Mouse (Mus musculus) cortical plate, adult 2 months (tissue): ENCODE measurements around the gene Asap2. TPM values are rescaled to one million over a fixed set of nuclear protein-coding genes. Genes with fewer than 3 reads are reported as not detected.

Source experiments
- H3K27ac ChIP-seq: fragments of 200-500 bp; 2 replicates; pipeline ENCODE4 v1.5.1; 2012; ENCODE audit warnings: low read length, control low read depth, inconsistent platforms; ENCODE audit not compliant: insufficient read depth
- H3K4me1 ChIP-seq: fragments of 200-500 bp; 2 replicates; pipeline ENCODE4 v1.6.1; 2011; ENCODE audit warnings: low read length; ENCODE audit not compliant: control insufficient read depth, insufficient read depth
- H3K4me3 ChIP-seq: fragments of 200-500 bp; 2 replicates; pipeline ENCODE4 v1.5.1; 2011; ENCODE audit warnings: mild to moderate bottlenecking, low read length, control low read depth; ENCODE audit not compliant: insufficient read depth
- CTCF ChIP-seq: fragments of 200-500 bp; IDR thresholded peaks from 2 replicates; pipeline ENCODE4 v1.5.1; 2011; ENCODE audit warnings: mild to moderate bottlenecking, control low read depth, low read length; ENCODE audit not compliant: insufficient read depth; ENCODE audit errors: extremely low read depth
- POLR2A ChIP-seq: fragments of 200-500 bp; IDR thresholded peaks from 2 replicates; pipeline ENCODE4 v1.6.1; 2011; ENCODE audit warnings: mild to moderate bottlenecking, low read length, control low read depth; ENCODE audit not compliant: insufficient read depth; ENCODE audit errors: extremely low read depth
- polyA plus RNA-seq: library from polyadenylated mRNA; depleted of rRNA; stranded (reverse); fragments of >200 nt; gene quantifications from 2 replicates; pipeline ENCODE4 v1.2.3, GENCODE M21; 2012

Asap2 gene
- polyA plus RNA-seq, 1 experiment, result 27.0 TPM

DNA sequence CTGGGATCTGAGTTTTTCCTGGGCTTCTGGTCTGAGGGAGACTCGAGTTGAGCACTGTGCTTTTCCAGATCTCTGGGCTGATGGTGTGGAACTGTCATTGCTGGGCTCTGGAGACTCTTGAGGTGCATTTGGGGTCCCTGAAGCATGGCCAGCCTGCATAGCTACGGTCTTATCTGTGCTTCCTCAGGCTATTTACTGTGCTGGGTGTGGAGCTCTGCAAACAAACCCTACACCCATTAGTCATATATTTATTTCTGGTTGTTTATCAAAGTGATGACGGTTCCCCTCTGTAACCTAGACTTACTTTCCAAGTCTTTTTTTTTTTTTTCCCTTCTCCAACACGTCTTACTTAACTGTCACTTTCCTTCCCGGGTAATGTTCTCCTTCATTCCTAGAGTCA is 154.3 kb downstream of the Asap2 start:
- H3K4me3 ChIP-seq, result no peak overlapping the region

DNA sequence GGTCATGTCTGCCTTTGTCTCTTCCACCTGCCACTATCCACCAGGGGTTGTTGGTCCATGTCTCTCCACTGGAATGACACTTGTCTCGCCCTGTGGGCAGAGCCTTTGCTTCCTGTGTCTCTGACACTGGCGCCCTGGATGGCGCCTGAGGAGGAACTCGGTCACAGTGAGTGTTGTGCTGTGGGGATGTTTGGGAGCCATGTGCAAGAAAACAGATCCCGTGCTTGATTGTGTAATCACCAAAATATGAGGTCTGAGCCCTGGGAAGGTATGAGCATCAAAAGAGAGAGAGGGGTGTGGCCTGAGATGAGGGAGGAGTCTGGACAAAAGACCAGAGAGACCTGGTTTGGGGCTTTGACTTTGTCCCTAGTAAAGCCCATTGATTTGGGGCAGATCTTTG is 154.8 kb downstream of the Asap2 start:
- TF ChIP-seq CTCF (no peak), POLR2A (no peak)

More for the DNA sequence above, 154.3 kb downstream of the Asap2 start:
- Histone ChIP-seq H3K27ac (no peak overlapping the region), H3K4me1 (peaks cover 6% of the 10 kb centered on the region)
- no peak for TF ChIP-seq CTCF
- no peak for TF ChIP-seq POLR2A

DNA sequence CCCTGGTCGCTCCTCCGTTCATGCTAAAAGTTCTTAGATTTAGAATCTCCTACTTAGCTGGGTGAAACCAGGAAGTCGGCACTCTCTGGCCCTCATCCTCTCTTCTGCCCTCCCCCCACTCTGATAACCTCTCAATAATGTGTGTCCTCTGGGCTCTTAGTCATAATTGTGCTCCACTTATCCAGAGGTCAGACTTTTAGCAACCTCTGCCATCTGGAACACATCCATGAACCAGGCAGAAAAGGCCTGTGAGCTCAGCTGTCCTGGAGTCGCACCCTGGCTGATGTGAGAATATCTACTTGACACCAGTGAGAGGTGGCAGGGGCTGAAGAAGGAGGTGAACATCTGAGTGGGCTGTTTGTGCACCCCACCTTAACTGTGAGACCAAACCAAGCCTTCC is 156.6 kb downstream of the Asap2 start:
- Histone ChIP-seq H3K4me1 (no peaks in the 10 kb centered on the region; the same call in 1 of the 2 replicates), H3K4me3 (no peak overlapping the region), H3K27ac (no peak overlapping the region)
- TF ChIP-seq POLR2A, result no peak
- no peak for TF ChIP-seq CTCF

More for the DNA sequence above, 154.8 kb downstream of the Asap2 start:
- no peak overlapping the region for H3K27ac ChIP-seq
- peaks cover 5% of the 10 kb centered on the region for H3K4me1 ChIP-seq
- no peak overlapping the region for H3K4me3 ChIP-seq

- Histone ChIP-seq H3K4me3 (no peak overlapping the region), H3K4me1 (peaks cover 8% of the 10 kb centered on the region), H3K27ac (0 out of 2 replicates have a peak overlapping the region, but pooled peaks have one; percentile 2)
- TF ChIP-seq POLR2A (0 out of 2 replicates have a peak, but pooled peaks have one; percentile 15), CTCF (no peak)
Measured at GRCm38 (mm10) chr12:21153279-21153707, 163.0 kb downstream of the Asap2 start.

- TF ChIP-seq CTCF, result no peak
- TF ChIP-seq POLR2A, result no peak
- Histone ChIP-seq H3K4me3 (no peak overlapping the region), H3K27ac (0 out of 2 replicates have a peak overlapping the region, but pooled peaks have one; percentile 12), H3K4me1 (peaks cover 19% of the 10 kb centered on the region)
Measured at GRCm38 (mm10) chr12:21155062-21155461, 164.8 kb downstream of the Asap2 start.

- no peak for TF ChIP-seq CTCF
- TF ChIP-seq POLR2A, result no peak
- no peak overlapping the region for H3K27ac ChIP-seq
Measured at GRCm38 (mm10) chr12:21159304-21159703, 169.0 kb downstream of the Asap2 start.

DNA sequence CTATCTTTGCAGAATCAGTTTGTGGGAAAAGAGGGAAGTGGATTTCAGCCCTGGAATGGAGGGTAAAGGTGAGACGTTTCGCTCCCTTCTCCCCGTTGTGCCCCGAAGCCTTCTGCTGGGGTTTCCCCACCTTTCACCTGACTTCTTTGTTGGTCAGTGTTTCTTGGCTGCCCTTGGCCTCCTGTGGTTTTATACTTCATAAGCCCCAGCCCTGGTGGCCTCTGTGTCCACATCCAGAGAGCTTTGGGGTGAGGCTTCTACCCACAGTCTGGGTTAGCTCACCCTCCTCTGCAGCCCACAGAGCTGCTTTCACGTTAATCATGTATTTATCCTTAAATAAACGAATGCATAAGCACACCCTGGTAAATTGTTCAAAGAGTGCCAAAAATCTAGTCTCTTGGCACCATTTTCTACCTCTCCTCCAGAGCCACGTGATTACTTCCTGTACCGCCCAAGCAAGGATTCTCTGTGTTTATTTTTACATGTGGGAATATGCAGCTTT is 170.1 kb downstream of the Asap2 start:
- Histone ChIP-seq H3K27ac (no peak overlapping the region), H3K4me1 (peaks cover 21% of the 10 kb centered on the region), H3K4me3 (no peak overlapping the region)
- TF ChIP-seq CTCF (no peak), POLR2A (no peak)

More at GRCm38 (mm10) chr12:21159304-21159703, 169.0 kb downstream of the Asap2 start:
- Histone ChIP-seq H3K4me1 (peaks cover 21% of the 10 kb centered on the region), H3K4me3 (no peak overlapping the region)

- Histone ChIP-seq H3K4me1 (peaks cover 20% of the 10 kb centered on the region), H3K4me3 (no peak overlapping the region), H3K27ac (no peak overlapping the region)
- no peak for TF ChIP-seq CTCF
- TF ChIP-seq POLR2A, result no peak
Measured at GRCm38 (mm10) chr12:21161841-21162240, 171.6 kb downstream of the Asap2 start.

- TF ChIP-seq POLR2A, result no peak
- TF ChIP-seq CTCF, result no peak
- no peak overlapping the region for H3K27ac ChIP-seq
- no peak overlapping the region for H3K4me3 ChIP-seq
- H3K4me1 ChIP-seq, result peaks cover 19% of the 10 kb centered on the region
Measured at GRCm38 (mm10) chr12:21163706-21164105, 173.4 kb downstream of the Asap2 start.

GRCm38 (mm10) chr12:21164251-21164650 is 174.0 kb downstream of the Asap2 start:
- no peak overlapping the region for H3K27ac ChIP-seq
- H3K4me1 ChIP-seq, result peaks cover 16% of the 10 kb centered on the region
- no peak for TF ChIP-seq CTCF
- H3K4me3 ChIP-seq, result no peak overlapping the region
